Mouse (Mus musculus) retina, embryonic 14.5 days (tissue): Measurements from ENCODE around the gene Arhgap31.

Experiments used
- DNase-seq: peaks from one replicate; pipeline ENCODE4 v3.0.0-alpha.2; 2015; ENCODE audit warnings: low spot score

Arhgap31 gene

DNA sequence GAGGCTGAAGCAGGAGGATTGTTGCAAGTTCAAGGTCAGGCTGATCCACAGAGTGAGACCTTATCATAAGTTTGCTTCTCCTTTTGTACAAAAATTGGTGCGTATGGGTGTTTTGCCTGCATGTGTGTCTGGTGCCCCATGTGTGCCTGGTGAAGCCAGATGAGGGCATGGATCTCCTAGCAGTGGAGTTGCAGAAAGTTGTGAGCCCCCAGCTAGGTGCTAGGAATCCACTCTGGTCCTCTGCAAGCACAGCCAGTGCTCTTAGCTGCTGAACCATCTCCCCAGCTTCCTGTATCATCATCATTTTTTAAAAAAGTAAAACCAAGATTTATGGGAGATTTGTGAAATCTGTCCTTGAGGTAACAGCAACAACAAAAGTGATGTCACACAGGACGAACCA lies 116.4 kb downstream of the Arhgap31 start:
- DNase-seq = no peak

DNA sequence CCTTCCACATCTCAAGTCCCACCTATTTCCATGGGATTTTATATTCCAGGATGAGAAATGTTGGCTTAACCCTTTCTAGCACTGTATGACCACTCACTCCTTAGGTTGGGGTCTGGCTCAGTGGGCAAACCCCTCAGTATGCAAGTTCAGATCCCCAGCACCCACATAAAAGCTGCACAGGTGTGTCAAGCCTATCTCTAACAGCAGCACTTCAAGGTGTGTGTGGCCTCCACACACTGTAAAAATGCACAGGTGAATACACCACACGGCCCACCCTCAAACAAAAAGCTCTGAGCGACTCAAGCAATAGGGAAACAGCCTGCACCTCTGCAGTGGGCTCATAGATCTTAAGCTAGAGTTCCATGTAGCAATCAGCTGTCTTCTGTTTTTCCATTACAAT lies 117.0 kb downstream of the Arhgap31 start:
- DNase-seq = no peak

- DNase-seq = no peak
Observed at GRCm38 (mm10) chr16:38594435-38594834, 118.6 kb downstream of the Arhgap31 start.

DNA sequence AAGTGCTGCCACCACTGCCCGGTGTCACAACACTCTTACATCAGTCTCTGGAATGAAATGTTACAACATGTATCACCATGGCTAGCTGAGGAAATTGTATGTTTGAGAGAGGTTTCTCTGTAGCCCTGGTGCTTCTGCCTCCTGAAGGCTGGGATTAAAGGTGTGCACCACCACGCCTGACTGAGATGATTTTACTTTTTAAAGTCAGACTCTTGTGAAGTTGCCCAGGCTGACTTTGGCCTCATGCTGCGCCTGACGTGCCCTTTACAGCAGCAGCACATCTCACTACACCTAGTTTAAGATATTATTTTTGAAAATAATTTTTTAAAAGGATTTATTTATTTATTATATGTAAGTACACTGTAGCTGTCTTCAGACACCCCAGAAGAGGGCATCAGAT lies 120.1 kb downstream of the Arhgap31 start:
- no peak for DNase-seq

- DNase-seq = no peak
Observed at GRCm38 (mm10) chr16:38592026-38592678, 120.9 kb downstream of the Arhgap31 start.

GRCm38 (mm10) chr16:38591506-38591905 lies 121.6 kb downstream of the Arhgap31 start:
- no peak for DNase-seq

DNA sequence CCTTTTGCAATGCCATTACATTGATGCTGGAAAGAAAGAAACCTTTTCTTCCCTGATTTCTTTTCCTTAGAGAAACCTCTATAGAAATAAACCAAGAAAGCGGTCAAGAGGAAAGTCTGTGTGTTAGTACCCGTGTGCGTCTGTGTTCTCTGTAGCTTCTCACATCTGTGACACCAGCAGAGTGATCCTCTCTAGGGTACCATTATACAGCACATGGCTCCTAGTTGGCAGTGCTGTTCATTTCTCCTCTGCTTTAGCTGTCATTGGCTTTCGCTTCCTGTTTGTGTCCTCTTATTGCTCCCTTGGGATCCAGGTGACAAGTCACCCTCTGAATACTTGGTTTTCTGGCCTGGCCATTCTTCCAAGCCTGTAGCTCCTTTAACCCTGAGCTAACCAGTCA lies 125.5 kb downstream of the Arhgap31 start:
- no peak for DNase-seq

GRCm38 (mm10) chr16:38587163-38587562 lies 125.9 kb downstream of the Arhgap31 start:
- DNase-seq = no peak

- DNase-seq = no peak
Observed at GRCm38 (mm10) chr16:38585186-38585585, 127.9 kb downstream of the Arhgap31 start.

DNA sequence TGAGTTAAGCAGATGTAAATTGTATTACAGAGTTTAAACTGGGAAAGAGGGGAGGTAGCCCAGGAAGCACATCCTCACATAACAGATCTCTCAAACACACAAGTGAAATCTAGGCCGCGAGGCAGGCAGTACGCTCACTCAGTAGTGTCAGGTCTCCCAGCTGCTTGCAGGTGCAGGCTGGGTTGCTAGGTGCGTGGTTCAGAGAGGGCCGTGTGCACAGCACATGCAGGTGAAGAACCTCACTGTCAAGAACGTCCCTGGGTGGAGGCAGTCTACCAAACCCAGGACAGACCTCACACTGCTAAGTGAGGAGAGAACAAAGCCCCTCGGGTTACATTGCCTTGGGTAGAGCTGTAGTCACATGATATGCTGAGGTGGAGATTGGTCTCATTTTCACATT lies 128.3 kb downstream of the Arhgap31 start:
- DNase-seq = no peak

GRCm38 (mm10) chr16:38571481-38571880 lies 141.6 kb downstream of the Arhgap31 start:
- DNase-seq = no peak

DNA sequence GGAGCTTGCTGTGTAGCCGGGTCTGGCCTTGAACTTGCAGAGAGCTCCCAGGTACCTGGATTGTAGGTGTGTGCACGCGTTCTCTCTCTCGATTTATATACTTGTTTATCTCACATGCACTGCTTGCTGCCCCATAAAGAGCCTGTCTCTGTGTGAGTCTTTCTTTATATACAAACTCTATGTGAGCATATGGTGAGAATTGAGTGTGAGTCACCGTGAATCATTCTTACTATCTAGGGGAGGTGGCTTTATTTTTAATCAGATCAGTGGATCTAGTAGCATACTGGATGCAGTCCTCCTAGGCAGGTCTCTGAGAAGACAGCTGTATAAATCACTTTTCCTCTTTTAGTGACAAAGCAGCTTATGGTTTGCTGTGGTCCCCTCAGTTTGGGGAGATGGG lies 144.9 kb downstream of the Arhgap31 start:
- no peak for DNase-seq

DNA sequence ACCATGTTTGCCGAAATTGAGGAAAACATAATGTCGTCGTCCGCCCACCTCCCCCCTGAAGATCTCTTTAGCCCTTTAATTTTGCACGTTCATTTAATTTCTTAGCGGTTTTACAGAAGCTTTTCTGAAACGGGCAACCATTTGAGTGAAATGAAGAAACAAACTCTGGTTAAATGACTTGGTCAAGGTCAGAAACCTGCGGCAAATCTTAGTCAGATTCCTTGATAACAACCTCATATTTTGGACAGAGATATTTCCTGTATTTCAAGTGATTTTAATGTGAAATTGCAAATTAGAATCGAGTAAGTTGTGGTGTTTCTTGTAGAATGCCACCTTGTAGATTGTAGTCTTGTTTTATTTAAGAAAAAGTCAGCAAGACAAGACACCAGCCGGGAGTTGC lies 149.6 kb downstream of the Arhgap31 start:
- no peak for DNase-seq

DNA sequence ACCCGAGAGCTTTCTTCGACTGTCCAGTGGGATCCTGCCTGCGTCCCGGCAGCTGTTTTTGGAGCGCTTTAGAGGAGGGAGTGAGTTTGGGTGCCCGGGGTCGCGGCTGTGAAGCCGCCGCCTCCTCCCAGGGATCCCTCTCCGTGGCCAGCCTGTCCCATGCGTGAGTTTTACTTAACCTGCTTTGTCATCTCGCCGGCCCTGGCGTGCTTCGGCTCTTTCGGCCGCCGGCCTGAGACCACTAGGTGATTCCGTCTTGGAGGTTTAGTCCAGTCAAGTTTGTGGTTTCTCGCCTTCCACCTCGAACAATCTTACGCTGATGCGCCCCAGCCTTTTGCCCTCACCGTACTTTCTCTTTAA lies 150.1 kb downstream of the Arhgap31 start:
- no peak for DNase-seq

- peak; percentile 97 for DNase-seq
Observed at GRCm38 (mm10) chr16:38562131-38562967, 150.7 kb downstream of the Arhgap31 start.

DNA sequence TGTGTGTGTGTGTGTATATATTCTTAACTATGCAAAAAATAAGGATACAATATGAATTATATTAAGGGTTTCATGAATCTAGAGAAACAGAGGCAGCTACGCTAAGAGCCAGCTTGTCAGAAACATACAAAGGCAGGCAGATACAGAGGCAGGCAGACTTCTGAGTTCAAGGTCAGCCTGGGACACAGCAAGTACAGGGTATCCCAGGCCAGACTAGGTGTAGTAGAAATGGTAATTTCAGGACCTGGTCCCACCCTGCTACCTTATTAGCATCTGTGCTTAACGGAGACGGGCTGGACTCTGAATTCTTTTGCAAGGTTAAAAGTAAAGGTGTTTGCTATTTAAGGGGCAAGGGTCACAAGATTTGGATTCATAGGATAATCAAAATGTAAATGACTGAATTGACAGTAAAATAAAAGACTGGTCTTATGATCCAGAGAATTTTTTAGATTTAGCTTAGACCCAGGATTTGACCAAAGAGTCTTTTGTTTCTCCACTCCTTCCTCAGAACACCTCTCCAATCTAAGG lies 154.8 kb downstream of the Arhgap31 start, which contains the start of gene Tmem39a:
Tmem39a (plus strand) TSS at position 478 of the 528 bp plus-strand sequence.
- no peak for DNase-seq

DNA sequence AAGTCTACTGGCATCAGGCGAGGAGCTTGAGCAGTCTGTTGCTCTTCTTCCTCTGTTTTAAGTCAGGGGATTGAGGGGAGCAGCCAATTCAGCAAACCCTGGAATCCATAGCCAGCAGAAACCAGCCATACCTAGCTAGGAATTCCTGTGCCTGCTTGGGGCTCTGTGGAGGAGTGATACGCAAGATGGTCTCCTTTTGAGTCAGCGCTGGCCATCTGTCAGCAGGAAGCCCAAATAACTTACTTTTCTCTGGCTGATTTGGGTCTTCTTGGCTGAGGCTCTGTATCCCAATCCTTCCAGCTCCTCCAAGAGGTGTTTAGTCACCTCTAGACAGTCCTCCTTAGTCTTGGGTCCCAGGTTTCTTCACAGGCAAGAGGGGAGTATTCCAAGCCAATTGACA lies 157.1 kb downstream of the Arhgap31 start:
- no peak for DNase-seq

DNA sequence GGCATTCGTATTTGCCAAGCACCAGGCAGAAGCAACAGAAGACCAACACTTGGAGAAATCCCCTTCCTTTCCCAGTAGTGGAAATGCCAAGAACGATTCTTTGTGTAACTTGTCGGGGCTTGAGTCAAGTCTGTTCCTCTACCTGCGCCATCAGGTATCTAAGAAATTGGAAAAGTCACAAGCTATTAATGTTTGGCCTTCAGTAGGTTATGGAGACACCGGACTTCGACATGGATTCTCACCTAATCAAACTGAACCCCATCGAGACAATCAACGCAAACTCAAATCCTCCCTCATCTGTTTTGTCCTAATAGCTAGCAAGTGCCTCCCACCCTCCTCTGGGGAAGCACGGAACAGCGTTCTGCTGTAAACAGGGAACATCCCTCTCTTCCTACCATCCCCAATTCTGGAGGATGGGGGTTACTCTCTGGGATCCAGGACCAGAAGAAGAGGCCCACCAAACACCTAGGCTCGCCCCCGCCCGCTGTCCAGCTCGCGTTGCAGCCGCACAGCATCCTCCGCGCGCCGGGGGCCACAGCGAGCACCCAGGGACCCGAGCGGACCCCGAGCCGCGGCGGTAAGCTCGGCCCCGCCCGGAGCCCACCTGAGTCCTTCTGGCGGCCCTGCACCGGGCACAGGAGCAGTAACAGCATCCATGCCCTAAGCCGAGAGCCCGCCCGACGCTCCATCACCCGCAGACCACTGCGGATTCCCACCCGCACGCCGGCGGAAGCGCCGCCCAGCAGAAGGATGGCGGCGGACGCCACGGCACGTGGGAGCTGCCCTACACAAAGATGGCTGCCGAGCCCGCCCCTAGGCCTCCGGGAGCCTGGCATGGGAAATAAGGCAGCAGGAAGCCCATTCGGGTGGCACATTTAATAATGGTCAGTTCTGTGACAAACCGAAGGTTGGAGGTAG lies 163.3 kb downstream of the Arhgap31 start, which contains the start of gene Poglut1:
Poglut1 (minus strand) TSS at position 780 of the 918 bp plus-strand sequence.
- DNase-seq = peak; percentile 86
